Mouse (Mus musculus) stomach, embryonic 15.5 days (tissue): ENCODE data around the gene Cog1. TPM values are rescaled to one million over a fixed set of nuclear protein-coding genes. Genes with fewer than 3 reads are reported as not detected.
"Not testable (repeated sequence)": the region's sequence is repeated elsewhere in the genome, so short reads cannot be mapped to it uniquely, and the experiment has no call there.

ENCODE experiments used
- ATAC-seq: fragments of 200-750 bp; cut with Nextera tagmentation; 2 replicates; pipeline ENCODE4 v1.8.0; 2017; ENCODE audit warnings: low read depth, moderate number of reproducible peaks, moderate TSS enrichment; ENCODE audit not compliant: insufficient read depth, low FRiP score
- H3K27ac ChIP-seq: fragments of 300-500 bp; sonication (generic); 2 replicates; pipeline ENCODE4 v1.5.1; 2015; ENCODE audit warnings: mild to moderate bottlenecking, inconsistent platforms
- H3K27me3 ChIP-seq: fragments of 300-500 bp; sonication (generic); replicated peaks from 2 replicates; pipeline ENCODE4 v1.6.1; 2015; ENCODE audit warnings: inconsistent platforms
- H3K36me3 ChIP-seq: fragments of 300-500 bp; sonication (generic); 2 replicates; pipeline ENCODE4 v1.6.1; 2015; ENCODE audit warnings: inconsistent platforms
- H3K4me1 ChIP-seq: fragments of 300-500 bp; sonication (generic); 2 replicates; pipeline ENCODE4 v1.6.1; 2015; ENCODE audit warnings: inconsistent platforms
- H3K4me2 ChIP-seq: fragments of 300-500 bp; sonication (generic); 2 replicates; pipeline ENCODE4 v1.6.1; 2015; ENCODE audit warnings: mild to moderate bottlenecking, inconsistent platforms
- H3K4me3 ChIP-seq: fragments of 300-500 bp; sonication (generic); replicated peaks from 2 replicates; pipeline ENCODE4 v1.5.1; 2015; ENCODE audit warnings: inconsistent platforms
- H3K9ac ChIP-seq: fragments of 300-500 bp; sonication (generic); 2 replicates; pipeline ENCODE4 v1.6.1; 2015; ENCODE audit warnings: inconsistent platforms
- H3K9me3 ChIP-seq: fragments of 300-500 bp; sonication (generic); 2 replicates; pipeline ENCODE4 v1.6.1; 2016; ENCODE audit warnings: inconsistent platforms
- WGBS: fragments of 180-500 bp; shearing (Covaris S2); methylation state at CpG from one replicate; pipeline ENCODE4 v1.1.7; 2015; 5-methylcytosine and 5-hydroxymethylcytosine counted together
- polyA plus RNA-seq: library from polyadenylated mRNA; unstranded; fragments of >200 nt; fragmentation: Nextera tagmentation; extraction: Ambion mirVana; gene quantifications from 2 replicates; pipeline ENCODE4 v1.2.1, GENCODE M21; 2015

Cog1 gene
- polyA plus RNA-seq, 1 experiment from 2014 or later: 23.1 TPM

DNA sequence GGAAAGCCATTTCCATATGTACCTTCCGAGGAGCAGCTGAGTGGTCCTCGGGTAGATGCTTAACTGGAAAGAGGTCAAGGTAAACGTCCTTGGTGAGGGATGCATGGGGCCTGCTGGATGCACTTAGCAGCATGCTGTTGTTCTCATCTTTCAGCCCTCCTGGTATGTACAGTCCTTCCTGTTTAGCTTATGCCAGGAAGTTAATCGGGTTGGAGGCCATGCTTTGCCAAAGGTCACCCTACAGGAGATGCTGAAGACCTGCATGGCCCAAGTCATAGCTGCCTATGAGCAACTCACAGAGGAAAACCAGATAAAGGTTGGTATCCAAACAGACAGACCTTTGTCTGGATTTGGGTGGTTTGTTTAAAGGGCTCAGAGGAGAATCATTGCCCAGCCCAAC lies 8.3 kb downstream of the Cog1 start:
- 46% methylated on average over 4 of the region's 4 CpGs for WGBS
- Histone ChIP-seq H3K4me1 (no peaks in the 10 kb centered on the region), H3K36me3 (peaks cover 79% of the 10 kb centered on the region)

GRCm38 (mm10) chr11:113658319-113658718 lies 9.3 kb downstream of the Cog1 start:
- Histone ChIP-seq H3K4me1 (no peaks in the 10 kb centered on the region), H3K36me3 (peaks cover 73% of the 10 kb centered on the region), H3K27ac (no peak overlapping the region), H3K9ac (no peak overlapping the region), H3K4me2 (no peak overlapping the region), H3K9me3 (no peaks in the 10 kb centered on the region), H3K27me3 (no peaks in the 10 kb centered on the region), H3K4me3 (no peak overlapping the region)
- 86% methylated on average over 8 of the region's 8 CpGs for WGBS
- ATAC-seq: no peak

More for the DNA sequence above, 8.3 kb downstream of the Cog1 start:
- no peak overlapping the region for H3K9ac ChIP-seq
- no peak for ATAC-seq
- H3K27ac ChIP-seq: no peak overlapping the region
- no peak overlapping the region for H3K4me2 ChIP-seq
- no peaks in the 10 kb centered on the region for H3K9me3 ChIP-seq
- no peak overlapping the region for H3K4me3 ChIP-seq
- H3K27me3 ChIP-seq: no peaks in the 10 kb centered on the region

DNA sequence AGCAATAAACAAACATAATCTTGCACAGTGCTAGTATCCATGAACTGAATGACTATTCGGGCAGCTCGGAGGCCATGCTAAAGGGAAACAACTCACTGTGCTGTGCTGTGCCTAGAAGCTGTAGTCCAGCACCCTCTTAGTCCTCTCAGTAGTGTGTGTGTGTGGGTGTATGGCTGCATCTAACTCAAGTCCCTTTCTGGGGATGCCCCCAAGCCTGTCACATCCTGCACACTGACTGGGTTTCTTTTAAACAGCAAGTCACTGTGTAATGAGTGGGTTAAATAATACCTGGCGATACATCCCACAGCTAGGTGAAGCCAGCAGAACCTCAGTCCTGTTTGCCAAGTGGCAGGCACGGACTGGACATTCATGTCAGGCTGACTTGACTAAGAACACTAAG lies 9.8 kb downstream of the Cog1 start:
- Histone ChIP-seq H3K4me2 (no peak overlapping the region), H3K9ac (no peak overlapping the region), H3K27me3 (no peaks in the 10 kb centered on the region), H3K36me3 (peaks cover 74% of the 10 kb centered on the region), H3K4me3 (no peak overlapping the region), H3K27ac (no peak overlapping the region), H3K9me3 (no peaks in the 10 kb centered on the region), H3K4me1 (no peaks in the 10 kb centered on the region)
- no peak for ATAC-seq
- WGBS: 79% methylated on average over 4 of the region's 4 CpGs

GRCm38 (mm10) chr11:113660213-113660612 lies 11.2 kb downstream of the Cog1 start:
- not testable (repeated sequence) for H3K4me2 ChIP-seq, H3K27me3 ChIP-seq, H3K27ac ChIP-seq, H3K4me3 ChIP-seq, H3K4me1 ChIP-seq, ATAC-seq, H3K9me3 ChIP-seq, H3K9ac ChIP-seq
- WGBS: 93% methylated on average over 3 of the region's 3 CpGs
- peaks cover 66% of the 10 kb centered on the region for H3K36me3 ChIP-seq

DNA sequence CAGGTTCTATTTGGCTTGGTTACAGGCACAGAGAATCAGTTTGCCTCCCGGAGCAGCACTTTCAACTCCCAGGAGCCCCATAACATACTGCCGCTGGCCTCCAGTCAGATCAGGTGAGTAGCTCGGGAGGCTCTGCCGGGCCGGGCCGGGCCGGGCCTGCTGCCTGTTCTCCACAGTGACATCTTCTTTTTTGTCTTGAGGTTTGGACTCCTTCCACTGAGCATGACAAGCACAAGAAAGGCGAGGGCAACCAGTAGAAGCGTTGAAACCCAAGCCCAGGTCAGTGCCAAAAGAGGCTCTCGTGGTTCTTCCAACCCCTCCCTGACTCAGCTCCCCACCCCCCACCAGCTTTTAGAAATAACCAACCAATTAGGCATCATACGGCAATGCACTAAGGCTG lies 12.0 kb downstream of the Cog1 start:
- H3K27ac ChIP-seq: no peak overlapping the region
- no peaks in the 10 kb centered on the region for H3K27me3 ChIP-seq
- no peak overlapping the region for H3K4me3 ChIP-seq
- no peak overlapping the region for H3K9ac ChIP-seq
- H3K9me3 ChIP-seq: no peaks in the 10 kb centered on the region
- H3K4me1 ChIP-seq: no peaks in the 10 kb centered on the region
- H3K36me3 ChIP-seq: peaks cover 58% of the 10 kb centered on the region
- no peak for ATAC-seq
- no peak overlapping the region for H3K4me2 ChIP-seq
- WGBS: 94% methylated on average over 11 of the region's 11 CpGs

DNA sequence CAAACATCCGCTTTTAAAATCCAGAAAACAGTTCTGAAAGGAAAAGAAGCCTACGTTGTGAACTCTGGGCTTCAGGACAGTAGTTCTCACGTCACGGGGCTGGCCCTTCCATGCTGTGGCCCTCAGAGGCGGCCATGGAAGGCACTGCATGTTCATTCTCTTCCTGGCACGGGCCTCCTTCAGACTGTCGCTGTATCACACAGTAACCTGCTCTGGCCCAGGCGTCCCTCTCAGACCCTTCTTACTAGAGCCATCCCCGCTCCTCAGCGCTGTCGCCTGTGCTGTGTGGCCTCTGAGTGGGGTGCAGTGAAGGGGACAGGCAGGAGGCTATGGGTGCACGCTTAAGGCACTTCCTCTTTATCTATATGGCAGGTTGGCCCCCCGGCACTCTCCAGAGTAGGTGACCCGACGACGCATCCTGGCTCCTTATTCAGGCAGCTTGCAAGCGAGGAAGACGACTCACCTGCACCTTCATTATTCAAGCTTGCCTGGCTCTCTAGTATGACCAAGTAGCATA lies 12.9 kb downstream of the Cog1 start:
- Histone ChIP-seq H3K4me2 (no peak overlapping the region), H3K4me3 (no peak overlapping the region), H3K9ac (no peak overlapping the region), H3K9me3 (no peaks in the 10 kb centered on the region), H3K27ac (no peak overlapping the region), H3K27me3 (no peaks in the 10 kb centered on the region), H3K4me1 (no peaks in the 10 kb centered on the region), H3K36me3 (peaks cover 49% of the 10 kb centered on the region)
- ATAC-seq: no peak
- 90% methylated on average over 18 of the region's 18 CpGs for WGBS

DNA sequence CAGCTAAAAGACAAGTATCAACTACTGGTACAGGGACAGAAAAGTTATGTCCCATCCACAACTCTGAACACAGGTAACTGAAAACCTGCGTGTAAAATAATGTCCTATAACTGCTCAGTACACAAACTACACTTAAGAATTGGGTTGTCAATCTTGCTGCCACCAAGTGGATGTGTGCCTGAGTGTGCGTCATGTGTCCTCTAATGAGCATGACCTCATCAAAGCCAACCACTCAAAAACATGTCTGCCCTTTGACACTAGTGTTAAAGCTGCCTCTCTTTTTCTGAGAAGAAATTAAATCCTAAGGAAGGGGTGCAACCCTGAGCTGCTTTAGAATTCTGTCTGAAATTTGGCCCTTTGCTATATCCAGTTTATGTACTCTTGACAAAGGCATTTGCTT lies 15.3 kb downstream of the Cog1 start:
- no peak for ATAC-seq
- no peaks in the 10 kb centered on the region for H3K27me3 ChIP-seq
- WGBS: 73% methylated on average over 2 of the region's 2 CpGs
- no peak overlapping the region for H3K9ac ChIP-seq
- no peak overlapping the region for H3K27ac ChIP-seq
- peaks cover 30% of the 10 kb centered on the region for H3K36me3 ChIP-seq
- H3K9me3 ChIP-seq: no peaks in the 10 kb centered on the region
- H3K4me1 ChIP-seq: peaks cover 11% of the 10 kb centered on the region
- no peak overlapping the region for H3K4me3 ChIP-seq
- no peak overlapping the region for H3K4me2 ChIP-seq

DNA sequence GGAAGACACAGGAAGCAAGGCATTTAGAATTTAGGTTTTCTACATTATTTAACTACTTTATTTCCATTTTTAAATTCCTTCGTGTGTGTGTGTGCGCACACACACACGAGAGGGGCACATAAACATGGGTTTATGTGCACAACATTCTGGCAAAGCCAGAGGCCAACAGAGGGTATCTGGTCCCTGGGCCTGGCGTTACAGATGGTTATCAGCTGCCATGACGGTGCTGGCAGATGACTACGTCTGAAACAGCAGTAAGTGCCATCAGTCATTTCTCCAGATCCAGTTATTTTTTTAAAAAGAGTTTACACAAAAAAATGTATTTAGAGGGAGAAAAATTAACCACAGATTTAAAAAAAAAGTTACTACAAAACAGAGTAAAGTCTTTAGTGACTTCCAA lies 17.2 kb downstream of the Cog1 start:
- 64% methylated on average over 6 of the region's 6 CpGs for WGBS
- ATAC-seq: no peak
- H3K27ac ChIP-seq: no peak overlapping the region; the same call in 1 of the 2 replicates
- H3K4me2 ChIP-seq: no peak overlapping the region
- H3K9ac ChIP-seq: no peak overlapping the region
- peaks cover 11% of the 10 kb centered on the region for H3K4me1 ChIP-seq
- no peak overlapping the region for H3K4me3 ChIP-seq
- peaks cover 26% of the 10 kb centered on the region for H3K36me3 ChIP-seq
- no peaks in the 10 kb centered on the region for H3K27me3 ChIP-seq
- no peaks in the 10 kb centered on the region for H3K9me3 ChIP-seq

DNA sequence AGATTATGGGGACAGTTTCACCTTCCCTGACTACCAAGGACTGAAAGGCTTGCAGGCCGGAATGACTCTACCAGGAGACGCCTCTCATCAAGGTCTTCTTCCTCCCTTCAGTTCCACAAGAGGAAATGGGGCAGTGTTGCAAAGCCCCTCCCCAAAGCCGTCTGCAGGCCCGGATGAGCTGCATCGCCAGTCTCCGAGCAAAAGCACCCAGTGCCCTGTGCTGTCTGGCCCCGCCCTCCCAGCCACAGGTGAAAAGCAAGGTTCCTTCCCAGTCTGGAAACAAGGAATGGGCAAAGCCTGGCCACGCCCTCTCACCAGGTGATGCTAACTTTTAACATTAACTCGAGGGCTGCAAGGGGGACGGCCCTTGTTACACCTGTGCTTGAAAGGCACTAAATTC lies 17.7 kb downstream of the Cog1 start:
- ATAC-seq: peak; percentile 49; the same call in 1 of the 2 replicates
- H3K27ac ChIP-seq: peak overlapping the region; percentile 85
- no peaks in the 10 kb centered on the region for H3K9me3 ChIP-seq
- H3K9ac ChIP-seq: no peak overlapping the region
- 49% methylated on average over 10 of the region's 10 CpGs for WGBS
- H3K4me1 ChIP-seq: peaks cover 11% of the 10 kb centered on the region
- peaks cover 25% of the 10 kb centered on the region for H3K36me3 ChIP-seq
- peak overlapping the region; percentile 25; the same call in 1 of the 2 replicates for H3K4me2 ChIP-seq
- H3K27me3 ChIP-seq: no peaks in the 10 kb centered on the region
- H3K4me3 ChIP-seq: no peak overlapping the region

DNA sequence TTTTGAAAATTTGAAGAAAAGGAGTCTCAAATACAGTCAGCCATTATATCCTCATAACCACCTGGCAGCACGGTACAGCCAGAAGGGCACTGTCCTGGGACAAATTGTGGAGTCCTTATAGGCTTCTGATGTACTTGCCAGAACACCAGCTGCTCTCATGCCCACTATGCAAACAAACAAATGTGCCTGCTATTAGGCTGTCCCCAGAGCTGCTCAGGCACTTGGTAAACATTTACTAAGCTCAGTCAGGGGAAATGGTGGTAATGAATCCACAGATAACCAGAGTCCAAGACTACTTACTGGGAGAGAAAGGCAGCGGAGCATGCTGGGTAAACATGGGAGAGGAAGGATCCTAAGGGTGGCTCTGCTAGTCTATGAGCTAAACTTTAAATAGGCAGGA lies 18.2 kb downstream of the Cog1 start:
- Histone ChIP-seq H3K36me3 (peaks cover 20% of the 10 kb centered on the region), H3K27ac (peak overlapping the region; percentile 85), H3K4me1 (peaks cover 11% of the 10 kb centered on the region), H3K9ac (no peak overlapping the region), H3K4me2 (peak overlapping the region; percentile 25; the same call in 1 of the 2 replicates), H3K9me3 (no peaks in the 10 kb centered on the region), H3K27me3 (no peaks in the 10 kb centered on the region), H3K4me3 (no peak overlapping the region)
- 58% methylated on average over 2 of the region's 2 CpGs for WGBS
- peak; percentile 80 for ATAC-seq

DNA sequence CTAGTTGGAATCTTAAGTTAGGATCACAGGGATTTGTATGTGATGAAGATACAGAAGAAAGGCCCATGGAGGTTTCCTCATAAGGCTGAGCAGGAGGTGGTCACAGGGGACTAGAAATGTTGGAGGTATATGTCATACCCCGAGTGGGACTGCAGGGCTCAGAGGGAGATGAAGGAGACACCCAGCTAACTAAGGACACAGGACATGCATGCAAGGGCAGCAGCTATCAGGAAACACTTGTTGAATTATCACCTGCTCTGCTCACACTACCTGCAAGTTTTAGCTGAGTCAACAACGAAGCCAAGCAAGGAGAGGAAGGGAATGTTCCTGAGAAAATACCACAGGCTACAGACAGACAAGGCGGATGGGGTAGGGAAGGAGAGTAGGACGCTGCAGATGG lies 18.7 kb downstream of the Cog1 start:
- peaks cover 11% of the 10 kb centered on the region for H3K4me1 ChIP-seq
- no peak overlapping the region for H3K4me2 ChIP-seq
- no peak overlapping the region for H3K4me3 ChIP-seq
- H3K9me3 ChIP-seq: no peaks in the 10 kb centered on the region
- 58% methylated on average over 4 of the region's 4 CpGs for WGBS
- peak overlapping the region; percentile 85 for H3K27ac ChIP-seq
- no peaks in the 10 kb centered on the region for H3K27me3 ChIP-seq
- ATAC-seq: peak; percentile 7; the same call in 1 of the 2 replicates
- H3K9ac ChIP-seq: no peak overlapping the region
- H3K36me3 ChIP-seq: peaks cover 17% of the 10 kb centered on the region

GRCm38 (mm10) chr11:113668857-113669256 lies 19.9 kb downstream of the Cog1 start:
- WGBS: 83% methylated on average over 5 of the region's 5 CpGs
- Histone ChIP-seq H3K27ac (peak overlapping the region; percentile 85; the same call in 1 of the 2 replicates), H3K4me3 (no peak overlapping the region), H3K4me1 (peaks cover 11% of the 10 kb centered on the region), H3K36me3 (peaks cover 21% of the 10 kb centered on the region; the same call in 1 of the 2 replicates), H3K27me3 (no peaks in the 10 kb centered on the region), H3K9ac (no peak overlapping the region), H3K4me2 (no peak overlapping the region), H3K9me3 (no peaks in the 10 kb centered on the region)
- ATAC-seq: no peak

- Histone ChIP-seq H3K27me3 (no peaks in the 10 kb centered on the region), H3K4me3 (no peak overlapping the region), H3K4me1 (peaks cover 11% of the 10 kb centered on the region), H3K36me3 (peaks cover 18% of the 10 kb centered on the region; the same call in 1 of the 2 replicates), H3K9ac (no peak overlapping the region), H3K27ac (no peak overlapping the region), H3K9me3 (no peaks in the 10 kb centered on the region), H3K4me2 (no peak overlapping the region)
- WGBS: 80% methylated on average over 4 of the region's 4 CpGs
- ATAC-seq: no peak
Observed at GRCm38 (mm10) chr11:113669711-113670110, 20.7 kb downstream of the Cog1 start.
